Mouse (Mus musculus): Measurements from ENCODE around the gene Arhgap28. TPM values are rescaled to one million over a fixed set of nuclear protein-coding genes. Genes with fewer than 3 reads are reported as not detected.

Gene Arhgap28
- polyA plus RNA-seq, 1 experiment from 2014 or later, result 17.0 TPM

DNA sequence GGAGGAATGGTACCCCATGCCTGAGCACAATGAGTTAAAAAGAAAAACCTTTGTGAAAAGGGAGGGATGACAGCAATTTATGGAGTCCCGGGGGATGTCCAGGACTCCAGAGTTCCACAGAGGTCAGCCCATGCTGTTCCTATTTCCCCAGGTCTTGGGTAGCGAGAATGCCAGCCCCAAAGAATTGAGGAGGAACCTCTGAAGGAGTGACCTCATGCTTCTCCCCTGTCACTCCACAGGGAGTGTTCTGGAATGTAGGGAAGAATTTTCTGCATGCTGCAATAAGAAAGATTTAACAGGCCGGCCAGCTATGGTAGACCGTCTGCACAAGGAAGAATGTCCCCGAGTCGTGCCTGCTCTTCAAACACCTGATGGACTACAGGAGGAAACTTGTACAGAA lies 72.5 kb downstream of the Arhgap28 start:
- Histone ChIP-seq H3K27ac (replicated peaks) (no peak overlapping the region), H3K27me3 (replicated peaks) (no peaks in the 10 kb centered on the region), H3K36me3 (peaks cover 21% of the 10 kb centered on the region), H3K4me3 (no peak overlapping the region), H3K4me1 (peaks cover 12% of the 10 kb centered on the region), H3K9me3 (no peaks in the 10 kb centered on the region), H3K9ac (no peak overlapping the region), H3K4me2 (no peak overlapping the region)
- WGBS, result 55% methylated on average over 6 of the region's 6 CpGs
- no peak for ATAC-seq (ENCODE audit: extremely low read depth, insufficient number of reproducible peaks, low FRiP score, low TSS enrichment)

DNA sequence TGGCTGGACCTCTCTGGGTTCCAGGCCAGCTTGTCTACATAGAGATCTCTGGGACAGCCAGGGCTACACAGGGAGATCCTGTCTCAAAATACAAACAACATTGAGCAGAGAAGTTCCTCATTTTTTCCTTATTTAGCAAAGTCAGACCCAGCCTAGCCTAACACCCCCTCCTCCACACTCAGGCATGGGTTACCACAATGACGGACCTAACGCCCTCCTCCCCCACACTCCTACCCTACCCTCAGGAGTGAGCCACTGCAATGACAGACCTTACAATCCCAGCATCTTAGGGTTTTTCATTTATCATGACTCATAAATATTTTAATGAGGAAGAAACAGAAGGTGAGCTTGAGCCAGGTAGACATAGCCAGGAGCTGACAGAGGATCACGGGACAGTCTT lies 73.0 kb downstream of the Arhgap28 start:
- Histone ChIP-seq H3K4me3 (no peak overlapping the region), H3K36me3 (peaks cover 21% of the 10 kb centered on the region), H3K4me1 (peaks cover 12% of the 10 kb centered on the region), H3K27me3 (replicated peaks) (no peaks in the 10 kb centered on the region), H3K9me3 (no peaks in the 10 kb centered on the region), H3K9ac (no peak overlapping the region), H3K4me2 (no peak overlapping the region), H3K27ac (replicated peaks) (no peak overlapping the region)
- WGBS, result 78% methylated on average over 3 of the region's 3 CpGs
- ATAC-seq (ENCODE audit: extremely low read depth, insufficient number of reproducible peaks, low FRiP score, low TSS enrichment), result no peak

DNA sequence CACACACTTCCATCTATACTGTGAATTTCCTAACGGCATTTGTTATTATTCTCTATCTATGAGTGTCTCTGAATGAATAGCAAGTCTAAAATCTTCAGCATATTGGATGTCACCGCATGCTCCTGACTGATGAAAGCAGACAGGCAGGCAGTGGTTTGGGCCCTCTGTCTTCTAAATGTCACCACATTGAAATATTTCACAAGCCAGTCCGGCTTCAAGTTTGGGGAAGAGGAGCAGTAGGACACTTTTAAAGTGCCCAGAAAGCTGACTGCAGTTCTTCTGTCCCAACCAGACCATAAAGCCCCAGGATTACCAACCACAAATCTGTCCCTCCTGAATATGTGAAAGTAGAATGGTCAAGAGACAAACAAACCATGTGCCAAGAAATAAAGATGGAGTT lies 73.5 kb downstream of the Arhgap28 start:
- H3K4me3 ChIP-seq, result no peak overlapping the region
- WGBS, result 60% methylated on average over 3 of the region's 3 CpGs
- no peak for ATAC-seq (ENCODE audit: extremely low read depth, insufficient number of reproducible peaks, low FRiP score, low TSS enrichment)

DNA sequence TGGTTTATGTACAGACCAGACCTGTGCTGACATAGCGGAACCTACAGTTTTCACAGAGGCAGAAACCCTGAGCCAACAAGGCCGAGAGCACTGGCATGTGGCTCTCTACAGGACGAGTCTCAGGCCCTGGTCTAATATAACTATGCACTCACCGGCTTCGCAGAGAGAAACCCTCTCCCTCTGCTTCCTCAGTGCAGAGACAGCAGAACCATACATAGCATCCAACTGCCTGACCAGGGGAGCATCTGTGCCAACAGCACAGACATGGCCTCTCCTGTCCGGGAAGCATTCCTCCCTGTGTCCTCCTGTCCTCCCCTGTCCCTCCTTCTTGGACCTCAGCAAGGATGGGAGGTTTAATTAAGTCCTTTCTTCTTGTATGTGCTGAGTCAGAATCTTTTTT lies 75.6 kb downstream of the Arhgap28 start:
- ATAC-seq (ENCODE audit: extremely low read depth, insufficient number of reproducible peaks, low FRiP score, low TSS enrichment), result no peak
- no peak overlapping the region for H3K4me3 ChIP-seq
- 73% methylated on average over 6 of the region's 6 CpGs for WGBS
- H3K4me1 ChIP-seq, result peaks cover 12% of the 10 kb centered on the region
- H3K27me3 ChIP-seq (replicated peaks), result no peaks in the 10 kb centered on the region
- peaks cover 12% of the 10 kb centered on the region for H3K36me3 ChIP-seq
- H3K9me3 ChIP-seq, result no peaks in the 10 kb centered on the region
- H3K27ac ChIP-seq (replicated peaks), result peak overlapping the region; percentile 40
- no peak overlapping the region for H3K9ac ChIP-seq
- no peak overlapping the region for H3K4me2 ChIP-seq

More for the DNA sequence above, 73.5 kb downstream of the Arhgap28 start:
- Histone ChIP-seq H3K27ac (replicated peaks) (no peak overlapping the region), H3K9ac (no peak overlapping the region), H3K4me2 (no peak overlapping the region), H3K36me3 (peaks cover 21% of the 10 kb centered on the region), H3K4me1 (peaks cover 12% of the 10 kb centered on the region), H3K9me3 (no peaks in the 10 kb centered on the region), H3K27me3 (replicated peaks) (no peaks in the 10 kb centered on the region)

DNA sequence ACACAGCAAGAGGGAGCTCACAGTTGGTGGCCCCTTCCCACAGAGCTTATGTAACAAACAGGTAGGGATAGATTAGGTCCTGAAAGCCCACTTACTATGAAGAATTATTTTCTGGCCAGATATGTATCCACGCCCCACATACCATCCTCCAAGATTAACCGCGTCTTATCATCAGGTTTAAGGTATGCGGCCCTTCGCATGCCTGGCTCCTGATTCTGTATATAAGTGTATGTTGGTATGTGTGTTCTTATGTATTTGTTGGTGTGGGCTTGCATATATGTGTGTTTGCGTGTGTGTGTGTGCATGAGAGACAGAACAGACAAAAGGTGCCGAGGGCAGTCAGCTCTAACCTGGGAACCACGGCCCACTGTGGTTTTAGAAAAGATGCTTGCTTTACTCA lies 76.1 kb downstream of the Arhgap28 start:
- Histone ChIP-seq H3K4me2 (no peak overlapping the region), H3K9ac (no peak overlapping the region), H3K4me1 (peaks cover 12% of the 10 kb centered on the region), H3K9me3 (no peaks in the 10 kb centered on the region), H3K27me3 (replicated peaks) (no peaks in the 10 kb centered on the region), H3K36me3 (peaks cover 8% of the 10 kb centered on the region), H3K27ac (replicated peaks) (peak overlapping the region; percentile 40), H3K4me3 (no peak overlapping the region)
- ATAC-seq (ENCODE audit: extremely low read depth, insufficient number of reproducible peaks, low FRiP score, low TSS enrichment), result no peak
- WGBS, result 71% methylated on average over 8 of the region's 8 CpGs

DNA sequence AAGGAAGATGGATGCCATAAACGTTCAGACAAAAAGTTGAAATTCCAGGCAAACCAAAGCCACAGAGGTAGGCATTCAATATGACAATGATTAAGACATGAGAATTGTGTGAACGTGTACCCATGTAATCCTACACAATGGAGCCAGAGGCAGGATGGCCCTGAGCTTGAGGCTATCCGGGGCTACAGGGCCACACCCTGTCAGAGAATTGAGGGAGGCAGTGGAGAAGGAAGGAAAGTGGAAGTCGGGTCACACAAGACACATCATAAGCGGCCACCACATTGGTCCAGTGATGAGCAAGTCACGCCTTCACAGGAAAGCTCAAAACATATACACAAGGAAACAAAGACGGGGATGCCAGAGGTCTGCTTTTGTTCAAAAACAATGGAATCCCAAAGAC lies 84.0 kb downstream of the Arhgap28 start:
- no peak for ATAC-seq (ENCODE audit: extremely low read depth, insufficient number of reproducible peaks, low FRiP score, low TSS enrichment)
- Histone ChIP-seq H3K9me3 (0 out of 2 replicates have a peak, but pooled peaks cover 3% of the 10 kb centered on the region), H3K27ac (replicated peaks) (no peak overlapping the region), H3K9ac (no peak overlapping the region), H3K4me2 (no peak overlapping the region), H3K4me3 (no peak overlapping the region), H3K4me1 (0 out of 2 replicates have a peak, but pooled peaks cover 2% of the 10 kb centered on the region), H3K36me3 (no peaks in the 10 kb centered on the region), H3K27me3 (replicated peaks) (no peaks in the 10 kb centered on the region)
- 77% methylated on average over 7 of the region's 7 CpGs for WGBS

DNA sequence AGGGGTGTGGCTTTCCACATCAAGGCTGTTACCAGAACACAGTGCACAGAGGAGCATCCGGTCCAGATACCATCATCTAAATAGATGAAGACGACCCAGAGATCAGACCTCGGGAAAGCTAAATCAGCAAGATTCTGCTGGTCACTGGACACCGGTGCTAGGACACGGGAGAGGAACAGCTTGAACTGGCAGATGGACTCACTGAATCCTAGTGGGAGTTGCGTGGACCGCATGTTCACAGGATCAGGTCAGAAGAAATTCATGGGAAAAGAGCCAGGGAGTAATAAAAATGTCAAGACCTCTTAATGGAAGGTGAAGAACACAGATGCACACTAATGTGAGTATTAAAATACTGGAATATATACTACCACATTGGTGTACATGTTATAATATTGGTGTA lies 85.7 kb downstream of the Arhgap28 start:
- 0 out of 2 replicates have a peak, but pooled peaks cover 3% of the 10 kb centered on the region for H3K9me3 ChIP-seq
- H3K4me2 ChIP-seq, result no peak overlapping the region
- no peak overlapping the region for H3K4me3 ChIP-seq
- no peak overlapping the region for H3K9ac ChIP-seq
- H3K36me3 ChIP-seq, result no peaks in the 10 kb centered on the region
- 0 out of 2 replicates have a peak, but pooled peaks cover 2% of the 10 kb centered on the region for H3K4me1 ChIP-seq
- no peaks in the 10 kb centered on the region for H3K27me3 ChIP-seq (replicated peaks)
- no peak overlapping the region for H3K27ac ChIP-seq (replicated peaks)
- WGBS, result 87% methylated on average over 7 of the region's 7 CpGs
- no peak for ATAC-seq (ENCODE audit: extremely low read depth, insufficient number of reproducible peaks, low FRiP score, low TSS enrichment)

DNA sequence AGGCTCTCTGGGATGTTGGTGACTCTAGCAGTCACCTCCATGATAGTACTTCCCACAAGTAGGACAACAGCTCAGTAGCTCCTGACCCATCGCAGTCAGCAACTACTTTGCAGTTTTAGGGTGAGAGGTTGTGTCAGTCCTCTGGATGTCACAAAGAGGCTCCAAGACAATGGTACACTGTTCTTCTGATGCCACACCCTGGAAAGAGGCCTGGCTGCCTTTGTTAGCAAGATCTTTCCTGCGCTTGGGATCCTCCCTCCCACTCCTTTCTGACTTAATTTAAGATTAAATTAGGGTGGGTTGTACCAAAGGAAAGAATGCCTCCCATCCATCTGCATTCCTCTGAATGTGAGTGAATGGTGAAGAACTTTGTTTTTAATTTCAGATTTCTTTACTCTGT lies 87.0 kb downstream of the Arhgap28 start:
- 0 out of 2 replicates have a peak, but pooled peaks cover 3% of the 10 kb centered on the region for H3K9me3 ChIP-seq
- H3K4me1 ChIP-seq, result peaks cover 6% of the 10 kb centered on the region; the same call in 1 of the 2 replicates
- no peak overlapping the region for H3K9ac ChIP-seq
- H3K27ac ChIP-seq (replicated peaks), result no peak overlapping the region
- no peaks in the 10 kb centered on the region for H3K36me3 ChIP-seq
- no peak for ATAC-seq (ENCODE audit: extremely low read depth, insufficient number of reproducible peaks, low FRiP score, low TSS enrichment)
- no peak overlapping the region for H3K4me3 ChIP-seq
- H3K4me2 ChIP-seq, result no peak overlapping the region
- no peaks in the 10 kb centered on the region for H3K27me3 ChIP-seq (replicated peaks)
- 75% methylated on average over 2 of the region's 2 CpGs for WGBS

DNA sequence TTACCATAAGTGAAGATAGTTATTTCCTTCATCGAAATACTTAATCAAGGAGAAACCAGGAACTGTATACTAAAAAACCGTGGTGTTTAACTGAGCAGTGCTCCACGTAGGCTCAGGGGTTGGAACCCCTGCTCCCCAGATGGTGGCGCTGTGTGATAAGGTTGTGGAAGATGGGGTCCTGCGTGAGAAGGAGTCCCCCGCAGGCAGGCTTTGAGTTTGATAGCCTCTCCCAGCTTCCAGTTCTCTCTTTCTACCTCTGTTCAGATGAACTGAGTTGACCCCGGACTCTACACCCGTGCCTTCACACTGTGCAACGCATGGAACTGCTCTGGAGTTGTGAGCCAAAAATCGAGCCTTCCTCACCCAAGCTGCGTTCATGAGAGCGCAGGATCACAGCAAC lies 91.3 kb downstream of the Arhgap28 start:
- H3K4me2 ChIP-seq, result no peak overlapping the region
- H3K4me1 ChIP-seq, result peaks cover 13% of the 10 kb centered on the region
- 0 out of 2 replicates have a peak, but pooled peaks cover 3% of the 10 kb centered on the region for H3K9me3 ChIP-seq
- no peak overlapping the region for H3K4me3 ChIP-seq
- no peaks in the 10 kb centered on the region for H3K36me3 ChIP-seq
- no peaks in the 10 kb centered on the region for H3K27me3 ChIP-seq (replicated peaks)
- no peak overlapping the region for H3K9ac ChIP-seq
- 0 out of 2 replicates have a peak overlapping the region, but pooled peaks have one; percentile 24 for H3K27ac ChIP-seq (replicated peaks)
- 57% methylated on average over 12 of the region's 12 CpGs for WGBS
- ATAC-seq (ENCODE audit: extremely low read depth, insufficient number of reproducible peaks, low FRiP score, low TSS enrichment), result no peak

DNA sequence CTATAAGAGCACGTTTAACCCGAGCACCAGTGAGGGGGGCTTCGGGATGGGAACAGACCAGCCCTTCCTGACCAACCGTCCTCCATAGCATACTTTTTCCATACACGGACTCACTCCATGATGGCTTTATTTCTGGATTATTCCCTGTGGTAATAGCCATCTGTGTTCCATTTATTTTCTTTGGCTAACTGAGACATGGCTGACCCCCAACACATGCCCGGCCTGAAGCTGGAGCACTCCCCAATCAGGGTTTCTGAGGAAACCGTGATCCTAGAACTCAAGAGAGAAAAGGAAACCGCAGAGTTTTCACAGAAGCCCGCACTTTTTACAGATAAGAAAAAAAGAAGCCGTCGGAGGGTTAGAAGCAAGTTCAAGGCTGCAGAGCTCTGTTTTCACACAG lies 91.9 kb downstream of the Arhgap28 start:
- H3K27ac ChIP-seq (replicated peaks), result peak overlapping the region; percentile 24; the same call in 1 of the 2 replicates
- no peaks in the 10 kb centered on the region for H3K36me3 ChIP-seq
- H3K4me3 ChIP-seq, result no peak overlapping the region
- H3K9me3 ChIP-seq, result 0 out of 2 replicates have a peak, but pooled peaks cover 3% of the 10 kb centered on the region
- no peak overlapping the region for H3K9ac ChIP-seq
- WGBS, result 64% methylated on average over 11 of the region's 11 CpGs
- peaks cover 13% of the 10 kb centered on the region for H3K4me1 ChIP-seq
- H3K27me3 ChIP-seq (replicated peaks), result no peaks in the 10 kb centered on the region
- no peak overlapping the region for H3K4me2 ChIP-seq
- no peak for ATAC-seq (ENCODE audit: extremely low read depth, insufficient number of reproducible peaks, low FRiP score, low TSS enrichment)

DNA sequence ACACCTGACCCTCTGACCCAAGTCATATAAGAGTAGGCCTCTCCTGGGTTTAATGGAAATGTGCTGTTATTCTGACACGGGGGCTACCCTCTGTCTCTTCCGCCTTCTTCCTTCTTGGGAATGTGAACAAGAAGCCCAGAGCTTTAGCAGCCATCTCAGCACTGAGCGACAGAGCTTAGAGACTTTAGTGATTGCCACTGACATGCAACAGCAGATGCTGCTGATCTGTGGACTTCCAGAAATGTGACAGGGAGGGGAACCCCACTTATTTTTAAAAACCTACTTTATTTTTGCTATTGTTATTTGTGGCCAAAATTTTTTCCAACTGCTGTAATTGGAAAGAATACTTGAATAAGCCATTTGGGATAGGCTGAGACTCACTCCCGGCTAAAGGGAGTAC lies 95.4 kb downstream of the Arhgap28 start:
- Histone ChIP-seq H3K27me3 (replicated peaks) (no peaks in the 10 kb centered on the region), H3K27ac (replicated peaks) (no peak overlapping the region), H3K4me3 (no peak overlapping the region), H3K9me3 (no peaks in the 10 kb centered on the region), H3K4me1 (peaks cover 13% of the 10 kb centered on the region), H3K9ac (no peak overlapping the region), H3K36me3 (no peaks in the 10 kb centered on the region), H3K4me2 (no peak overlapping the region)
- WGBS, result 65% methylated on average over 4 of the region's 4 CpGs
- no peak for ATAC-seq (ENCODE audit: extremely low read depth, insufficient number of reproducible peaks, low FRiP score, low TSS enrichment)

DNA sequence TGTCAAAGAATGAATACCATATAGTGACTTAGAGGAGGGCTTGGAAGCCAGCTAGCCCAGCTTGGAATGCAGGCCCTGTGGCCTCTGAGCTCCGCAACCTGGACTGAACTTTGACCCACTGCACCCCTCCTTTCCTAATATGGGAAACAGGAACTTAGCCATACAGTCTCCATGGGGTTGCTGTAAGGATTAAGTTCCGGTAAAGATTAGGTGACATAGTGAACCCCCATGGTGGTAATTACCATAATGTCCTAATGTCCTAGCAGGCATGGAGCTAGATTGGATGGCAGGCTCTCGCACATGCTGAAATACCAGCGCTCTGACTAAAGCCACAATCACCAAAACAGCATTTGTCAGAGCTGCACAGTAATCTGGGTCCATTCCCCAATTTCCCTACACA lies 95.8 kb downstream of the Arhgap28 start:
- H3K4me1 ChIP-seq, result peaks cover 13% of the 10 kb centered on the region
- no peaks in the 10 kb centered on the region for H3K27me3 ChIP-seq (replicated peaks)
- no peaks in the 10 kb centered on the region for H3K9me3 ChIP-seq
- 72% methylated on average over 4 of the region's 4 CpGs for WGBS
- H3K4me2 ChIP-seq, result no peak overlapping the region
- H3K4me3 ChIP-seq, result no peak overlapping the region
- no peak overlapping the region for H3K9ac ChIP-seq
- no peak overlapping the region for H3K27ac ChIP-seq (replicated peaks)
- no peak for ATAC-seq (ENCODE audit: extremely low read depth, insufficient number of reproducible peaks, low FRiP score, low TSS enrichment)
- H3K36me3 ChIP-seq, result no peaks in the 10 kb centered on the region
